Mouse (Mus musculus) CH12.LX (cell line): Measurements from ENCODE around the gene Acvr1.

Source experiments
- CTCF ChIP-seq, 2 experiments: IDR thresholded peaks in 1 of 2; conservative IDR thresholded peaks in 1 of 2; 2 replicates each; pipeline ENCODE4 v1.5.1; 2011 to 2012; ENCODE audit warnings: low read depth in 2 of 2, low read length in 2 of 2, improper control_type of control experiment in 1 of 2, inconsistent platforms in 1 of 2, mild to moderate bottlenecking in 1 of 2, moderate library complexity in 1 of 2
- HCFC1 ChIP-seq: IDR thresholded peaks from 2 replicates; pipeline ENCODE4 v1.6.1; 2012; ENCODE audit warnings: low read depth, mild to moderate bottlenecking, inconsistent platforms, low read length, improper control_type of control experiment
- JUND ChIP-seq: conservative IDR thresholded peaks from 2 replicates; pipeline ENCODE4 v1.6.1; 2011; ENCODE audit warnings: low read depth, low read length, improper control_type of control experiment
- KAT2A ChIP-seq: IDR thresholded peaks from 2 replicates; pipeline ENCODE4 v1.6.1; 2012; ENCODE audit warnings: low read length, improper control_type of control experiment, inconsistent platforms; ENCODE audit not compliant: insufficient replicate concordance
- NELFE ChIP-seq: IDR thresholded peaks from 2 replicates; pipeline ENCODE4 v1.6.1; 2011; ENCODE audit warnings: low read depth, low read length, improper control_type of control experiment
- POLR2A ChIP-seq: IDR thresholded peaks from 2 replicates; pipeline ENCODE4 v1.6.1; 2011; ENCODE audit warnings: low read depth, mild to moderate bottlenecking, improper control_type of control experiment, low read length
- RCOR1 ChIP-seq: conservative IDR thresholded peaks from 2 replicates; pipeline ENCODE4 v1.6.1; 2012; ENCODE audit warnings: low read depth, mild to moderate bottlenecking, inconsistent platforms, low read length, improper control_type of control experiment

GRCm38 (mm10) chr2:58567866-58568719, 1.1 kb upstream of the Acvr1 start:
- no peak for TF ChIP-seq NELFE
- no peak for TF ChIP-seq KAT2A
- TF ChIP-seq HCFC1: no peak
- no peak for TF ChIP-seq POLR2A
- no peak for TF ChIP-seq JUND
- no peak for TF ChIP-seq CTCF (conservative IDR thresholded peaks at IDR 0.05 in 1 of 2, IDR thresholded peaks at IDR 0.05 in 1 of 2; ENCODE audit: low read depth in 2 of 2, low read length in 2 of 2)
- TF ChIP-seq RCOR1: no peak
